Mouse (Mus musculus) stomach, embryonic 16.5 days (tissue): ENCODE measurements around the gene Olfr974. TPM values are rescaled to one million over a fixed set of nuclear protein-coding genes. Genes with fewer than 3 reads are reported as not detected.
"Not testable (repeated sequence)": the region's sequence is repeated elsewhere in the genome, so short reads cannot be mapped to it uniquely, and the experiment has no call there.

Experiments
- ATAC-seq: fragments of 200-750 bp; cut with Nextera tagmentation; 2 replicates; pipeline ENCODE4 v1.8.0; 2017; ENCODE audit warnings: moderate number of reproducible peaks, moderate TSS enrichment; ENCODE audit not compliant: insufficient read depth, low FRiP score
- H3K27ac ChIP-seq: fragments of 300-500 bp; sonication (generic); 2 replicates; pipeline ENCODE4 v1.5.1; 2014; ENCODE audit warnings: low read length
- H3K27me3 ChIP-seq: fragments of 300-500 bp; sonication (generic); 2 replicates; pipeline ENCODE4 v1.6.1; 2014; ENCODE audit warnings: low read length, control low read depth, mixed read lengths; ENCODE audit not compliant: control insufficient read depth, insufficient read depth
- H3K36me3 ChIP-seq: fragments of 300-500 bp; sonication (generic); 2 replicates; pipeline ENCODE4 v1.6.1; 2014; ENCODE audit warnings: low read length; ENCODE audit not compliant: control insufficient read depth, insufficient read depth
- H3K4me1 ChIP-seq: fragments of 300-500 bp; sonication (generic); 2 replicates; pipeline ENCODE4 v1.6.1; 2014; ENCODE audit warnings: low read length, control low read depth, mixed read lengths; ENCODE audit not compliant: control insufficient read depth, insufficient read depth
- H3K4me2 ChIP-seq: fragments of 300-500 bp; sonication (generic); 2 replicates; pipeline ENCODE4 v1.6.1; 2014; ENCODE audit warnings: low read depth, low read length, mixed read lengths
- H3K4me3 ChIP-seq: fragments of 300-500 bp; sonication (generic); replicated peaks from 2 replicates; pipeline ENCODE4 v1.5.1; 2014; ENCODE audit warnings: mild to moderate bottlenecking, low read length
- H3K9ac ChIP-seq: fragments of 300-500 bp; sonication (generic); 2 replicates; pipeline ENCODE4 v1.6.1; 2014; ENCODE audit warnings: low read length
- H3K9me3 ChIP-seq: fragments of 300-500 bp; sonication (generic); replicated peaks from 2 replicates; pipeline ENCODE4 v1.6.1; 2016; ENCODE audit warnings: low read length, control low read depth; ENCODE audit not compliant: control insufficient read depth
- WGBS: fragments of 180-500 bp; shearing (Covaris S2); extraction: QIAGEN DNeasy Blood & Tissue Kit; methylation state at CpG from one replicate; pipeline ENCODE4 v1.1.7; 2014; 5-methylcytosine and 5-hydroxymethylcytosine counted together
- polyA plus RNA-seq: library from polyadenylated mRNA; unstranded; fragments of >200 nt; fragmentation: Nextera tagmentation; extraction: Ambion mirVana; gene quantifications from 2 replicates; pipeline ENCODE4 v1.2.1, GENCODE M21; 2015

Olfr974 gene
- not detected in 2 replicates for polyA plus RNA-seq

- Histone ChIP-seq H3K4me2 (no peak within 1 kb of the TSS), H3K9me3 (no peaks in the 10 kb centered on the region), H3K4me1 (no peaks in the 10 kb centered on the region), H3K36me3 (no peaks in the 10 kb centered on the region), H3K27me3 (no peaks in the 10 kb centered on the region), H3K9ac (no peak within 1 kb of the TSS), H3K27ac (no peak within 1 kb of the TSS), H3K4me3 (no peak within 1 kb of the TSS)
- WGBS, result 76% methylated on average over 1 of the region's 1 CpGs
- ATAC-seq, result no peak
These were observed at the start of gene Olfr974 for GRCm38 (mm10) chr9:39937201-39937600. Gene Olfr974 (plus strand): TSS chr9:39937501.

GRCm38 (mm10) chr9:39905106-39905505, 32.2 kb upstream of the Olfr974 start:
- no peaks in the 10 kb centered on the region for H3K27me3 ChIP-seq
- no peak overlapping the region for H3K27ac ChIP-seq
- ATAC-seq, result no peak
- H3K4me2 ChIP-seq, result no peak overlapping the region
- no peak overlapping the region for H3K4me3 ChIP-seq
- WGBS, result 65% methylated on average over 6 of the region's 6 CpGs
- no peaks in the 10 kb centered on the region for H3K36me3 ChIP-seq
- H3K9me3 ChIP-seq, result no peaks in the 10 kb centered on the region
- no peaks in the 10 kb centered on the region for H3K4me1 ChIP-seq
- no peak overlapping the region for H3K9ac ChIP-seq

GRCm38 (mm10) chr9:39907036-39907435, 30.3 kb upstream of the Olfr974 start, which contains the start of gene Olfr229:
Gene Olfr229 (plus strand): TSS chr9:39907336.
- WGBS, result 66% methylated on average over 2 of the region's 2 CpGs
- no peak within 1 kb of the TSS for H3K27ac ChIP-seq
- ATAC-seq, result no peak
- no peaks in the 10 kb centered on the region for H3K4me1 ChIP-seq
- no peak within 1 kb of the TSS for H3K4me2 ChIP-seq
- H3K9ac ChIP-seq, result no peak within 1 kb of the TSS
- no peaks in the 10 kb centered on the region for H3K27me3 ChIP-seq
- H3K4me3 ChIP-seq, result no peak within 1 kb of the TSS
- no peaks in the 10 kb centered on the region for H3K36me3 ChIP-seq
- no peaks in the 10 kb centered on the region for H3K9me3 ChIP-seq

- 79% methylated on average over 3 of the region's 3 CpGs for whole genome bisulfite sequencing
- H3K4me1 ChIP-seq, result no peaks in the 10 kb centered on the region
These were observed 27.4 kb upstream of the Olfr974 start for GRCm38 (mm10) chr9:39909939-39910338.

GRCm38 (mm10) chr9:39927975-39928836, 9.1 kb upstream of the Olfr974 start:
- H3K9ac ChIP-seq, H3K36me3 ChIP-seq, H3K9me3 ChIP-seq, H3K4me3 ChIP-seq, H3K4me2 ChIP-seq, H3K27ac ChIP-seq, H3K4me1 ChIP-seq, H3K27me3 ChIP-seq, ATAC-seq: not testable (repeated sequence)
- no CpG with 5 or more reads among the region's 4 CpGs for WGBS

More at GRCm38 (mm10) chr9:39909939-39910338, 27.4 kb upstream of the Olfr974 start:
- Histone ChIP-seq H3K27me3 (no peaks in the 10 kb centered on the region), H3K36me3 (no peaks in the 10 kb centered on the region), H3K27ac (no peak overlapping the region), H3K4me3 (no peak overlapping the region), H3K9ac (no peak overlapping the region), H3K9me3 (no peaks in the 10 kb centered on the region), H3K4me2 (no peak overlapping the region)
- ATAC-seq, result no peak

GRCm38 (mm10) chr9:39928837-39929236, 8.5 kb upstream of the Olfr974 start:
- not testable (repeated sequence) for H3K4me1 ChIP-seq, H3K4me2 ChIP-seq, H3K27ac ChIP-seq, H3K36me3 ChIP-seq, H3K9me3 ChIP-seq, ATAC-seq, H3K27me3 ChIP-seq, H3K9ac ChIP-seq, H3K4me3 ChIP-seq
- 61% methylated on average over 1 of the region's 1 CpGs for WGBS

- no peak within 1 kb of the TSS for H3K27ac ChIP-seq
- 58% methylated on average over 1 of the region's 1 CpGs for WGBS
- no peaks in the 10 kb centered on the region for H3K9me3 ChIP-seq
- no peak within 1 kb of the TSS for H3K9ac ChIP-seq
- ATAC-seq, result no peak
- no peak within 1 kb of the TSS for H3K4me3 ChIP-seq
- H3K27me3 ChIP-seq, result no peaks in the 10 kb centered on the region
- H3K36me3 ChIP-seq, result no peaks in the 10 kb centered on the region
- H3K4me1 ChIP-seq, result no peaks in the 10 kb centered on the region
- H3K4me2 ChIP-seq, result no peak within 1 kb of the TSS
These were observed 14.6 kb downstream of the Olfr974 start, which contains the start of gene Olfr975 for GRCm38 (mm10) chr9:39951946-39952345. Gene Olfr975 (minus strand): TSS chr9:39952046.

GRCm38 (mm10) chr9:39961033-39961432, 23.7 kb downstream of the Olfr974 start, which contains the start of gene Olfr976:
Gene Olfr976 (minus strand): TSS chr9:39961133.
- H3K4me2 ChIP-seq, H3K4me1 ChIP-seq, H3K27me3 ChIP-seq, ATAC-seq, H3K9me3 ChIP-seq, H3K27ac ChIP-seq, H3K36me3 ChIP-seq, H3K9ac ChIP-seq, H3K4me3 ChIP-seq: not testable (repeated sequence)
- 77% methylated on average over 6 of the region's 9 CpGs for WGBS

- not testable (repeated sequence) for H3K27ac ChIP-seq, ATAC-seq, H3K36me3 ChIP-seq, H3K9ac ChIP-seq, H3K27me3 ChIP-seq, H3K4me2 ChIP-seq, H3K9me3 ChIP-seq, H3K4me1 ChIP-seq, H3K4me3 ChIP-seq
- 80% methylated on average over 1 of the region's 1 CpGs for WGBS
These were observed 39.4 kb downstream of the Olfr974 start for GRCm38 (mm10) chr9:39976581-39977145.
